Mouse (Mus musculus): Measurements from ENCODE around the gene Fam90a1a. TPM values are rescaled to one million over a fixed set of nuclear protein-coding genes. Genes with fewer than 3 reads are reported as not detected.

Fam90a1a gene
- polyA plus RNA-seq, 1 experiment from 2014 or later = not detected

- Histone ChIP-seq H3K9me3 (ENCODE audit: control insufficient read depth, low read length) (no peaks in the 10 kb centered on the region), H3K4me1 (replicated peaks; ENCODE audit: control insufficient read depth, insufficient read depth, low read length) (no peaks in the 10 kb centered on the region), H3K9ac (ENCODE audit: low read length) (no peak overlapping the region), H3K27ac (ENCODE audit: low read depth) (no peak overlapping the region), H3K27me3 (replicated peaks; ENCODE audit: control insufficient read depth, insufficient read depth, low read length) (no peaks in the 10 kb centered on the region), H3K36me3 (ENCODE audit: control insufficient read depth, insufficient read depth, low read length) (no peaks in the 10 kb centered on the region), H3K4me3 (ENCODE audit: low read depth, low read length) (no peak overlapping the region), H3K4me2 (ENCODE audit: low read length) (no peak overlapping the region)
- 84% methylated on average over 14 of the region's 14 CpGs for WGBS
- DNase-seq (ENCODE audit: low spot score) (no peak), ATAC-seq (replicated peaks; ENCODE audit: low FRiP score, low TSS enrichment, low read depth) (no peak)
Measured at GRCm38 (mm10) chr8:22004750-22005522, 46.4 kb downstream of the Fam90a1a start.

GRCm38 (mm10) chr8:22006423-22006822 is 47.9 kb downstream of the Fam90a1a start:
- DNase-seq (ENCODE audit: low spot score) = no peak
- Histone ChIP-seq H3K4me2 (ENCODE audit: low read length) (no peak overlapping the region), H3K9me3 (ENCODE audit: control insufficient read depth, low read length) (no peaks in the 10 kb centered on the region), H3K27ac (ENCODE audit: low read depth) (no peak overlapping the region), H3K4me3 (ENCODE audit: low read depth, low read length) (no peak overlapping the region), H3K36me3 (ENCODE audit: control insufficient read depth, insufficient read depth, low read length) (no peaks in the 10 kb centered on the region), H3K9ac (ENCODE audit: low read length) (no peak overlapping the region), H3K27me3 (replicated peaks; ENCODE audit: control insufficient read depth, insufficient read depth, low read length) (no peaks in the 10 kb centered on the region), H3K4me1 (replicated peaks; ENCODE audit: control insufficient read depth, insufficient read depth, low read length) (no peaks in the 10 kb centered on the region)
- WGBS = 73% methylated on average over 6 of the region's 6 CpGs
- no peak for ATAC-seq (replicated peaks; ENCODE audit: low FRiP score, low TSS enrichment, low read depth)

- Histone ChIP-seq H3K27me3 (replicated peaks; ENCODE audit: control insufficient read depth, insufficient read depth, low read length) (no peaks in the 10 kb centered on the region), H3K27ac (ENCODE audit: low read depth) (no peak overlapping the region), H3K4me2 (ENCODE audit: low read length) (no peak overlapping the region), H3K9me3 (ENCODE audit: control insufficient read depth, low read length) (no peaks in the 10 kb centered on the region), H3K36me3 (ENCODE audit: control insufficient read depth, insufficient read depth, low read length) (no peaks in the 10 kb centered on the region), H3K4me1 (replicated peaks; ENCODE audit: control insufficient read depth, insufficient read depth, low read length) (no peaks in the 10 kb centered on the region), H3K9ac (ENCODE audit: low read length) (no peak overlapping the region), H3K4me3 (ENCODE audit: low read depth, low read length) (no peak overlapping the region)
- 80% methylated on average over 3 of the region's 3 CpGs for WGBS
- DNase-seq (ENCODE audit: low spot score) (no peak), ATAC-seq (replicated peaks; ENCODE audit: low FRiP score, low TSS enrichment, low read depth) (no peak)
Measured at GRCm38 (mm10) chr8:22009403-22009802, 50.9 kb downstream of the Fam90a1a start.

- Histone ChIP-seq H3K4me2 (ENCODE audit: low read length) (no peak overlapping the region), H3K9me3 (ENCODE audit: control insufficient read depth, low read length) (no peaks in the 10 kb centered on the region), H3K36me3 (ENCODE audit: control insufficient read depth, insufficient read depth, low read length) (no peaks in the 10 kb centered on the region), H3K9ac (ENCODE audit: low read length) (no peak overlapping the region), H3K27me3 (replicated peaks; ENCODE audit: control insufficient read depth, insufficient read depth, low read length) (no peaks in the 10 kb centered on the region), H3K4me3 (ENCODE audit: low read depth, low read length) (no peak overlapping the region), H3K4me1 (replicated peaks; ENCODE audit: control insufficient read depth, insufficient read depth, low read length) (no peaks in the 10 kb centered on the region), H3K27ac (ENCODE audit: low read depth) (no peak overlapping the region)
- no peak for ATAC-seq (replicated peaks; ENCODE audit: low FRiP score, low TSS enrichment, low read depth)
- no peak for DNase-seq (ENCODE audit: low spot score)
- 78% methylated on average over 24 of the region's 24 CpGs for WGBS
Measured at GRCm38 (mm10) chr8:22013034-22013707, 54.7 kb downstream of the Fam90a1a start.

Other genes starting within 250 kb of the Fam90a1a start
- gene Defa24, start 224.2 kb upstream of the Fam90a1a start, polyA plus RNA-seq (2014; fragmentation: Nextera tagmentation; extraction: Ambion mirVana) = 17.4 and 19.0 TPM in 2 replicates
- not detected in 2 replicates for gene Defb50, start 135.2 kb upstream of the Fam90a1a start, polyA plus RNA-seq (2014; fragmentation: Nextera tagmentation; extraction: Ambion mirVana)
- gene Defb2, start 118.8 kb upstream of the Fam90a1a start, polyA plus RNA-seq (2014; fragmentation: Nextera tagmentation; extraction: Ambion mirVana) = not detected in 2 replicates
- gene Defb10, start 99.8 kb upstream of the Fam90a1a start, polyA plus RNA-seq (2014; fragmentation: Nextera tagmentation; extraction: Ambion mirVana) = not detected in 2 replicates
- gene Defb9, start 73.3 kb upstream of the Fam90a1a start, polyA plus RNA-seq (2014; fragmentation: Nextera tagmentation; extraction: Ambion mirVana) = not detected in 2 replicates
- not detected in 2 replicates for gene Defb11, start 52.3 kb upstream of the Fam90a1a start, polyA plus RNA-seq (2014; fragmentation: Nextera tagmentation; extraction: Ambion mirVana)
- gene Defb15, start 26.0 kb upstream of the Fam90a1a start, polyA plus RNA-seq (2014; fragmentation: Nextera tagmentation; extraction: Ambion mirVana) = not detected in 2 replicates
- gene Defb35, start 20.4 kb upstream of the Fam90a1a start, polyA plus RNA-seq (2014; fragmentation: Nextera tagmentation; extraction: Ambion mirVana) = not detected in 2 replicates
- gene Defb13, start 12.0 kb upstream of the Fam90a1a start, polyA plus RNA-seq (2014; fragmentation: Nextera tagmentation; extraction: Ambion mirVana) = not detected in 2 replicates
- gene Ccdc70, start 11.1 kb downstream of the Fam90a1a start, polyA plus RNA-seq (2014; fragmentation: Nextera tagmentation; extraction: Ambion mirVana) = not detected in 2 replicates
- gene Atp7b, start 101.6 kb downstream of the Fam90a1a start, polyA plus RNA-seq (2014; fragmentation: Nextera tagmentation; extraction: Ambion mirVana) = 3.9 and 4.1 TPM in 2 replicates
- gene Alg11, start 102.0 kb downstream of the Fam90a1a start, polyA plus RNA-seq (2014; fragmentation: Nextera tagmentation; extraction: Ambion mirVana) = 30.2 and 30.6 TPM in 2 replicates
- 0.12 and 0.24 TPM in 2 replicates for gene Nek5, start 166.3 kb downstream of the Fam90a1a start, polyA plus RNA-seq (2014; fragmentation: Nextera tagmentation; extraction: Ambion mirVana)
- gene Nek3, start 207.7 kb downstream of the Fam90a1a start, polyA plus RNA-seq (2014; fragmentation: Nextera tagmentation; extraction: Ambion mirVana) = 4.4 and 5.6 TPM in 2 replicates
- gene Ckap2, start 227.1 kb downstream of the Fam90a1a start, polyA plus RNA-seq (2014; fragmentation: Nextera tagmentation; extraction: Ambion mirVana) = 50.9 and 54.9 TPM in 2 replicates
- gene Vps36, start 234.1 kb downstream of the Fam90a1a start, polyA plus RNA-seq (2014; fragmentation: Nextera tagmentation; extraction: Ambion mirVana) = 41.3 and 47.6 TPM in 2 replicates

Measured in intestine, embryonic 14.5 days (tissue).